Mouse (Mus musculus): ENCODE results near the gene Mylip.

DNA sequence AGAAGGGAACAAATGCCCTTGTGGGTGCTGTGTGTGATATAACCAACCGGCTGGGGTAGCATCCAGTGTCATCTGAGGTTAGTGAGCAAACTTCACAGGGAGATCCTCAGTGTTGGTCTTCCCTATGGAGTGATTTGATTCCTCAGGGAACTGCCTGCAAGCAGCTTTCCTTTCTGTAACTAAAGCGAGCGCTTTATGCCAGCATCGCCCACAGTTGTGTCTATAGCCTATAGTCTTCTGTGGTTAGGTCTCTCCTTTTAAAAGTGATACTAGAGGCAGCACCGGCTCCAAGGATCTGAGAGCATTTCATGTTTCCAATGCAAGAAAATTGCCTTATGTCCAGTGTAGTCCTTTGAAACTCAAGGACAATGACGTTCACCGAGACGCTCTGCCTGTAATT is 54.7 kb downstream of the Mylip start:
- TF ChIP-seq EP300 (IDR thresholded peaks at IDR 0.05; ENCODE audit: insufficient read depth, low read depth, low read length) (no peak), CTCF (IDR thresholded peaks at IDR 0.05; ENCODE audit: low read depth, low read length) (no peak), POLR2A (IDR thresholded peaks at IDR 0.05; ENCODE audit: insufficient read depth, low read length) (no peak)

Data from ES-Bruce4 (cell line).